Mouse (Mus musculus): ENCODE measurements around the gene Ucn. TPM values are rescaled to one million over a fixed set of nuclear protein-coding genes. Genes with fewer than 3 reads are reported as not detected.

Ucn gene
- total RNA-seq, 2 experiments from 2014 or later: not detected

- DNase-seq (ENCODE audit: low spot score in 2 of 2): no peak
Observed at GRCm38 (mm10) chr5:31110781-31111180, 27.8 kb downstream of the Ucn start.

GRCm38 (mm10) chr5:31108000-31108490 is 30.6 kb downstream of the Ucn start, which contains the start of gene Slc30a3:
TSS of gene Slc30a3 (minus strand) at chr5:31108237.
- DNase-seq (ENCODE audit: low spot score in 2 of 2): no peak

GRCm38 (mm10) chr5:31105814-31106335 is 32.8 kb downstream of the Ucn start, which contains the start of gene Dnajc5g:
TSS of gene Dnajc5g (plus strand) at chr5:31106285.
- no peak for DNase-seq (ENCODE audit: low spot score in 2 of 2)

GRCm38 (mm10) chr5:31095711-31096480 is 42.7 kb downstream of the Ucn start:
- no peak for DNase-seq (ENCODE audit: low spot score in 2 of 2)

- DNase-seq (ENCODE audit: low spot score in 2 of 2): peak; percentile 50 to 62
Observed at GRCm38 (mm10) chr5:31094799-31095691, 43.6 kb downstream of the Ucn start.

GRCm38 (mm10) chr5:31094100-31094798 is 44.4 kb downstream of the Ucn start:
- no peak for DNase-seq (ENCODE audit: low spot score in 2 of 2)

GRCm38 (mm10) chr5:31093151-31094041 is 45.2 kb downstream of the Ucn start:
- peak; percentile 49 to 79 for DNase-seq (ENCODE audit: low spot score in 2 of 2)

- peak in 1 of 2 experiments; percentile 41 for DNase-seq (ENCODE audit: low spot score in 2 of 2)
Observed at GRCm38 (mm10) chr5:31092231-31092975, 46.2 kb downstream of the Ucn start.

Other genes starting within 250 kb of the Ucn start
- gene Ost4, start 231.0 kb downstream of the Ucn start, total RNA-seq (2021): 100 to 1,000 TPM; 100 to 108 TPM
- 1 to 10 TPM; 3.9 to 4.5 TPM for gene Emilin1, start 225.4 kb downstream of the Ucn start, total RNA-seq (2021)
- 10 to 100 TPM; 11.5 to 12.9 TPM for gene Khk, start 217.4 kb downstream of the Ucn start, total RNA-seq (2021)
- gene Cgref1, start 193.2 kb downstream of the Ucn start, total RNA-seq (2021): 10 to 100 TPM; 24.6 to 26.9 TPM
- 100 to 1,000 TPM; 129 to 131 TPM for gene Preb, start 178.5 kb downstream of the Ucn start, total RNA-seq (2021)
- under 1 TPM in 1 of 2 experiments, not detected in 1; 0.17 TPM for gene Tcf23, start 170.2 kb downstream of the Ucn start, total RNA-seq (2021)
- 10 to 100 TPM; 73.9 to 86.6 TPM for gene Atraid, start 90.5 kb downstream of the Ucn start, total RNA-seq (2021)
- 10 to 100 TPM; 12.4 to 13.3 TPM for gene Slc5a6, start 89.9 kb downstream of the Ucn start, total RNA-seq (2021)
- 10 to 100 TPM; 15.6 to 17.5 TPM for gene Cad, start 84.0 kb downstream of the Ucn start, total RNA-seq (2021)
- gene Dnajc5g, start 32.5 kb downstream of the Ucn start, total RNA-seq (2021): not detected
- gene Slc30a3, start 30.6 kb downstream of the Ucn start, total RNA-seq (2021): 10 to 100 TPM; 56.9 to 61.1 TPM
- gene Trim54, start 22.1 kb downstream of the Ucn start, total RNA-seq (2021): not detected
- 10 to 100 TPM; 41.3 to 46.9 TPM for gene Mpv17, start 15.4 kb upstream of the Ucn start, total RNA-seq (2021)
- gene Gm29609, start 41.1 kb upstream of the Ucn start, total RNA-seq (2021): 1 to 10 TPM; 1.2 to 4.2 TPM
- 10 to 100 TPM; 61.2 to 64.7 TPM for gene Gtf3c2, start 41.3 kb upstream of the Ucn start, total RNA-seq (2021)
- gene Snx17, start 54.4 kb upstream of the Ucn start, total RNA-seq (2021): 10 to 100 TPM; 79.5 to 80.3 TPM
- gene Eif2b4, start 54.6 kb upstream of the Ucn start, total RNA-seq (2021): 10 to 100 TPM; 48.1 to 55.2 TPM
- gene Zfp513, start 63.5 kb upstream of the Ucn start, total RNA-seq (2021): 10 to 100 TPM; 25.5 to 31.3 TPM
- 10 to 100 TPM; 84.9 to 85.7 TPM for gene Ppm1g, start 81.9 kb upstream of the Ucn start, total RNA-seq (2021)
- 10 to 100 TPM; 77.7 to 79.7 TPM for gene Nrbp1, start 102.0 kb upstream of the Ucn start, total RNA-seq (2021)
- not detected for gene Gm9970, start 102.4 kb upstream of the Ucn start, total RNA-seq (2021)
- gene Krtcap3, start 112.9 kb upstream of the Ucn start, total RNA-seq (2021): 1 to 10 TPM; 1.3 to 1.9 TPM
- 10 to 100 TPM; 76.4 to 83.3 TPM for gene Ift172, start 152.3 kb upstream of the Ucn start, total RNA-seq (2021)
- 100 to 1,000 TPM; 160 to 164 TPM for gene Fndc4, start 157.3 kb upstream of the Ucn start, total RNA-seq (2021)
- under 1 TPM; 0.21 to 0.53 TPM for gene Gckr, start 158.6 kb upstream of the Ucn start, total RNA-seq (2021)

All from layer of hippocampus, postnatal 14 days (tissue).